Mouse (Mus musculus) CH12.LX (cell line): ENCODE data around the gene Ccdc65.

ENCODE experiments used
- CHD1 ChIP-seq: IDR thresholded peaks from 2 replicates; pipeline ENCODE4 v1.6.1; 2012; ENCODE audit warnings: low read depth, low read length, improper control_type of control experiment, inconsistent platforms
- CHD2 ChIP-seq: IDR thresholded peaks from 2 replicates; pipeline ENCODE4 v1.6.1; 2011; ENCODE audit warnings: low read length, improper control_type of control experiment
- CTCF ChIP-seq, 2 experiments: IDR thresholded peaks in 1 of 2; conservative IDR thresholded peaks in 1 of 2; 2 replicates each; pipeline ENCODE4 v1.5.1; 2011 to 2012; ENCODE audit warnings: low read depth in 2 of 2, low read length in 2 of 2, improper control_type of control experiment in 1 of 2, inconsistent platforms in 1 of 2, mild to moderate bottlenecking in 1 of 2, moderate library complexity in 1 of 2
- EP300 ChIP-seq: IDR thresholded peaks from 2 replicates; pipeline ENCODE4 v1.6.1; 2011; ENCODE audit warnings: low read length, improper control_type of control experiment
- GABPA ChIP-seq: IDR thresholded peaks from 2 replicates; pipeline ENCODE4 v1.6.1; 2012; ENCODE audit warnings: low read depth, low read length, improper control_type of control experiment, inconsistent platforms; ENCODE audit not compliant: insufficient replicate concordance
- HCFC1 ChIP-seq: IDR thresholded peaks from 2 replicates; pipeline ENCODE4 v1.6.1; 2012; ENCODE audit warnings: low read depth, mild to moderate bottlenecking, inconsistent platforms, low read length, improper control_type of control experiment
- MAZ ChIP-seq: IDR thresholded peaks from 2 replicates; pipeline ENCODE4 v1.6.1; 2012; ENCODE audit warnings: low read depth, mild to moderate bottlenecking, inconsistent platforms, low read length, improper control_type of control experiment, moderate library complexity
- MYC ChIP-seq: IDR thresholded peaks from 2 replicates; pipeline ENCODE4 v1.6.1; 2011; ENCODE audit warnings: low read depth, mild to moderate bottlenecking, improper control_type of control experiment, low read length
- NELFE ChIP-seq: IDR thresholded peaks from 2 replicates; pipeline ENCODE4 v1.6.1; 2011; ENCODE audit warnings: low read depth, low read length, improper control_type of control experiment
- NRF1 ChIP-seq: IDR thresholded peaks from 2 replicates; pipeline ENCODE4 v1.6.1; 2014; ENCODE audit warnings: low read depth, mild to moderate bottlenecking, inconsistent platforms, low read length, improper control_type of control experiment, moderate library complexity
- PAX5 ChIP-seq: IDR thresholded peaks from 2 replicates; pipeline ENCODE4 v1.6.1; 2012; ENCODE audit warnings: low read length, inconsistent platforms, mixed read lengths
- POLR2A ChIP-seq: IDR thresholded peaks from 2 replicates; pipeline ENCODE4 v1.6.1; 2011; ENCODE audit warnings: low read depth, mild to moderate bottlenecking, improper control_type of control experiment, low read length
- TCF12 ChIP-seq: IDR thresholded peaks from 2 replicates; pipeline ENCODE4 v1.6.1; 2014; ENCODE audit warnings: low read depth, mild to moderate bottlenecking, inconsistent platforms, low read length, improper control_type of control experiment
- ZNF384 ChIP-seq: IDR thresholded peaks from 2 replicates; pipeline ENCODE4 v1.6.1; 2012; ENCODE audit warnings: low read depth, low read length, improper control_type of control experiment, inconsistent platforms

GRCm38 (mm10) chr15:98672592-98672991, 35.4 kb upstream of the Ccdc65 start:
- TF ChIP-seq MYC: no peak
- no peak for TF ChIP-seq NRF1
- TF ChIP-seq CTCF (conservative IDR thresholded peaks at IDR 0.05 in 1 of 2, IDR thresholded peaks at IDR 0.05 in 1 of 2; ENCODE audit: low read depth in 2 of 2, low read length in 2 of 2): no peak
- TF ChIP-seq CHD1: no peak
- TF ChIP-seq POLR2A: no peak
- no peak for TF ChIP-seq PAX5
- TF ChIP-seq EP300: no peak
- no peak for TF ChIP-seq CHD2
- no peak for TF ChIP-seq TCF12
- no peak for TF ChIP-seq NELFE
- TF ChIP-seq ZNF384: no peak
- no peak for TF ChIP-seq MAZ
- TF ChIP-seq HCFC1: no peak
- no peak for TF ChIP-seq GABPA
